9 mouse cellular contexts compared by ENCODE assay signal in genomic region chr11:101881185-101881584, GRCm38 (mm10). TPM values are rescaled to one million over a fixed set of nuclear protein-coding genes. Genes with fewer than 3 reads are reported as not detected.
DNase-seq lines count a peak whose midpoint lies in the region; ATAC-seq and TF ChIP-seq lines count a peak whose summit lies in the region.
"Had no signal": no experiment of that assay in that cellular context is flagged by ENCODE, and none has a peak within 500 bp of the region (broad histone marks: within the 10 kb centered on the region; RNA-seq: fewer than 3 reads in every experiment).

No protein-coding gene starts in this region.

- no peak for TF ChIP-seq POLR2A in limb, embryonic 14.5 days (IDR thresholded peaks at IDR 0.05; ENCODE audit: borderline replicate concordance, extremely low read depth, insufficient read depth, insufficient read length)

- peaks cover 36% of the 10 kb centered on the region for H3K4me1 ChIP-seq in heart, postnatal 0 days (ENCODE audit: control insufficient read depth, insufficient read depth)
- peaks cover 44% of the 10 kb centered on the region for H3K4me1 ChIP-seq in E14TG2a.4 (replicated peaks; ENCODE audit: low read depth, low read length)
- H3K4me1 ChIP-seq in embryonic facial prominence, embryonic 13.5 days, result peaks cover 62% of the 10 kb centered on the region
- H3K4me1 ChIP-seq in limb, embryonic 14.5 days (ENCODE audit: control insufficient read depth, insufficient read depth, low read length), result peaks cover 42% of the 10 kb centered on the region

- TF ChIP-seq EP300 in heart, postnatal 0 days (IDR thresholded peaks at IDR 0.05; ENCODE audit: low read depth), result no peak

- 47% methylated on average over 7 of the region's 7 CpGs for WGBS in heart, postnatal 0 days
- 60% methylated on average over 7 of the region's 7 CpGs for WGBS in embryonic facial prominence, embryonic 13.5 days
- WGBS in limb, embryonic 14.5 days, result 27% methylated on average over 7 of the region's 7 CpGs

- ATAC-seq in heart, postnatal 0 days (ENCODE audit: insufficient read depth, low read depth), result no peak
- no peak for ATAC-seq in embryonic facial prominence, embryonic 13.5 days (ENCODE audit: insufficient number of reproducible peaks, insufficient read depth, low FRiP score, low TSS enrichment, low read depth)
- ATAC-seq in limb, embryonic 14.5 days (ENCODE audit: low FRiP score, low read depth), result peak; percentile 16; the same call in 1 of the 2 replicates

- no peak for TF ChIP-seq CTCF in heart, postnatal 0 days (IDR thresholded peaks at IDR 0.05; ENCODE audit: low read depth)
- TF ChIP-seq CTCF in E14TG2a.4 (conservative IDR thresholded peaks at IDR 0.05; ENCODE audit: low read length), result no peak

- H3K27ac ChIP-seq in heart, postnatal 0 days (ENCODE audit: low read depth), result peak overlapping the region; percentile 82
- H3K27ac ChIP-seq in embryonic facial prominence, embryonic 13.5 days, result peak overlapping the region; percentile 58; the same call in 1 of the 2 replicates
- peak overlapping the region; percentile 15; the same call in 1 of the 2 replicates for H3K27ac ChIP-seq in limb, embryonic 14.5 days (replicated peaks; ENCODE audit: low read depth, low read length)
- H3K27ac ChIP-seq: liver, embryonic 15.5 days had no signal

- H3K9me3 ChIP-seq in heart, postnatal 0 days (replicated peaks; ENCODE audit: control insufficient read depth, low read length), result no peaks in the 10 kb centered on the region
- no peaks in the 10 kb centered on the region for H3K9me3 ChIP-seq in E14TG2a.4 (ENCODE audit: low read length)
- H3K9me3 ChIP-seq in embryonic facial prominence, embryonic 13.5 days, result no peaks in the 10 kb centered on the region
- H3K9me3 ChIP-seq in limb, embryonic 14.5 days (ENCODE audit: control insufficient read depth, low read length), result no peaks in the 10 kb centered on the region
- H3K9me3 ChIP-seq: liver, embryonic 15.5 days had no signal

- no peak for DNase-seq in heart, postnatal 0 days (ENCODE audit: low spot score)
- DNase-seq in heart, postnatal 4 days, result no peak
- DNase-seq in limb, embryonic 14.5 days (ENCODE audit: low spot score), result no peak
- DNase-seq in left cerebral cortex, adult 18-20 months (ENCODE audit: low spot score in 2 of 2), result no peak
- no peak for DNase-seq in spleen, postnatal 14 days (ENCODE audit: low spot score in 2 of 2)
- no peak for DNase-seq in frontal cortex, postnatal 10 days (ENCODE audit: low spot score in 2 of 2)

- H3K27me3 ChIP-seq in heart, postnatal 0 days (ENCODE audit: control insufficient read depth, insufficient read depth, low read length), result no peaks in the 10 kb centered on the region
- peaks cover 47% of the 10 kb centered on the region for H3K27me3 ChIP-seq in E14TG2a.4 (ENCODE audit: insufficient read depth, low read length)
- no peaks in the 10 kb centered on the region; the same call in 1 of the 2 replicates for H3K27me3 ChIP-seq in embryonic facial prominence, embryonic 13.5 days
- H3K27me3 ChIP-seq in limb, embryonic 14.5 days (ENCODE audit: control insufficient read depth, insufficient read depth, low read length), result no peaks in the 10 kb centered on the region

- no peak overlapping the region; the same call in 1 of the 2 replicates for H3K9ac ChIP-seq in heart, postnatal 0 days (replicated peaks; ENCODE audit: low read depth, low read length)
- H3K9ac ChIP-seq in embryonic facial prominence, embryonic 13.5 days, result peak overlapping the region; percentile 54; the same call in 1 of the 2 replicates
- no peak overlapping the region for H3K9ac ChIP-seq in limb, embryonic 14.5 days (ENCODE audit: low read depth, low read length, severe bottlenecking)
- H3K9ac ChIP-seq: liver, embryonic 15.5 days had no signal

- H3K36me3 ChIP-seq in heart, postnatal 0 days (replicated peaks; ENCODE audit: control insufficient read depth, insufficient read depth, low read length), result no peaks in the 10 kb centered on the region
- H3K36me3 ChIP-seq in E14TG2a.4 (ENCODE audit: insufficient read depth, low read length), result no peaks in the 10 kb centered on the region
- no peaks in the 10 kb centered on the region for H3K36me3 ChIP-seq in embryonic facial prominence, embryonic 13.5 days
- no peaks in the 10 kb centered on the region for H3K36me3 ChIP-seq in limb, embryonic 14.5 days (ENCODE audit: control insufficient read depth, insufficient read depth, low read length)
- H3K36me3 ChIP-seq: liver, embryonic 15.5 days had no signal

- H3K4me3 ChIP-seq in heart, postnatal 0 days (ENCODE audit: low read depth, low read length), result peak overlapping the region; percentile 29; the same call in 1 of the 2 replicates
- peak overlapping the region; percentile 72 for H3K4me3 ChIP-seq in E14TG2a.4 (replicated peaks; ENCODE audit: low read length)
- H3K4me3 ChIP-seq in embryonic facial prominence, embryonic 13.5 days, result no peak overlapping the region
- H3K4me3 ChIP-seq in limb, embryonic 14.5 days (replicated peaks; ENCODE audit: low read length), result no peak overlapping the region
- H3K4me3 ChIP-seq: liver, embryonic 15.5 days had no signal

- H3K4me2 ChIP-seq in heart, postnatal 0 days (ENCODE audit: low read depth, low read length), result peak overlapping the region; percentile 56
- peak overlapping the region; percentile 57 for H3K4me2 ChIP-seq in embryonic facial prominence, embryonic 13.5 days
- H3K4me2 ChIP-seq in limb, embryonic 14.5 days (replicated peaks; ENCODE audit: low read depth, low read length, severe bottlenecking), result peak overlapping the region; percentile 50

RNA-seq across cellular contexts. Expression of gene Meox1, which starts 13.0 kb away (rescaled TPM):
- 12.5 and 15.0 TPM in 2 replicates for total RNA-seq in heart, postnatal 0 days (2014; rRNA removed; ENCODE audit: low replicate concordance)
- polyA plus RNA-seq in heart, postnatal 0 days (2015; fragmentation: Nextera tagmentation; extraction: Ambion mirVana), result 10.9 and 12.3 TPM in 2 replicates
- total RNA-seq in heart, postnatal 4 days (2021), result 10 to 100 TPM; 17.3 to 19.1 TPM
- polyA plus RNA-seq in embryonic facial prominence, embryonic 13.5 days (2015; fragmentation: Nextera tagmentation; extraction: Ambion mirVana), result 4.3 and 6.3 TPM in 2 replicates
- polyA plus RNA-seq in limb, embryonic 14.5 days (2012; rRNA removed), result 20.0 and 20.8 TPM in 2 replicates
- polyA plus RNA-seq in limb, embryonic 14.5 days (2014; fragmentation: Nextera tagmentation; extraction: Ambion mirVana), result 14.0 and 15.2 TPM in 2 replicates
- under 1 TPM; 0.28 to 0.74 TPM for total RNA-seq in left cerebral cortex, adult 18-20 months (2021)

Comparison
In these comparisons a context has a peak if more than half of its experiments do, and no peak if none do; other contexts are left out.
1. H3K27ac ChIP-seq: peak in every context shown above with its lines; median percentile 82 in heart, postnatal 0 days; 58 in embryonic facial prominence, embryonic 13.5 days; 15 in limb, embryonic 14.5 days.
2. H3K4me3 ChIP-seq: peak in heart, postnatal 0 days (single experiment) and E14TG2a.4 (single experiment); none in embryonic facial prominence, embryonic 13.5 days (single experiment) and limb, embryonic 14.5 days (single experiment).
3. Peak in every context shown above with its lines, with median percentiles within 50 percentile points of each other: H3K4me2 ChIP-seq.